Mouse (Mus musculus): ENCODE data around the gene Agap2.

- TF ChIP-seq CTCF (IDR thresholded peaks at IDR 0.05; ENCODE audit: low read depth, low read length), result peak; percentile 58
- TF ChIP-seq POLR2A (IDR thresholded peaks at IDR 0.05; ENCODE audit: extremely low read depth, insufficient read depth, low read length), result no peak
Observed at GRCm38 (mm10) chr10:127125210-127126001, 50.3 kb downstream of the Agap2 start.
